Mouse (Mus musculus): ENCODE results near the gene Astn1. TPM values are rescaled to one million over a fixed set of nuclear protein-coding genes. Genes with fewer than 3 reads are reported as not detected.

Astn1 gene
- total RNA-seq, 2 experiments from 2014 or later, result 173 to 178 TPM

DNA sequence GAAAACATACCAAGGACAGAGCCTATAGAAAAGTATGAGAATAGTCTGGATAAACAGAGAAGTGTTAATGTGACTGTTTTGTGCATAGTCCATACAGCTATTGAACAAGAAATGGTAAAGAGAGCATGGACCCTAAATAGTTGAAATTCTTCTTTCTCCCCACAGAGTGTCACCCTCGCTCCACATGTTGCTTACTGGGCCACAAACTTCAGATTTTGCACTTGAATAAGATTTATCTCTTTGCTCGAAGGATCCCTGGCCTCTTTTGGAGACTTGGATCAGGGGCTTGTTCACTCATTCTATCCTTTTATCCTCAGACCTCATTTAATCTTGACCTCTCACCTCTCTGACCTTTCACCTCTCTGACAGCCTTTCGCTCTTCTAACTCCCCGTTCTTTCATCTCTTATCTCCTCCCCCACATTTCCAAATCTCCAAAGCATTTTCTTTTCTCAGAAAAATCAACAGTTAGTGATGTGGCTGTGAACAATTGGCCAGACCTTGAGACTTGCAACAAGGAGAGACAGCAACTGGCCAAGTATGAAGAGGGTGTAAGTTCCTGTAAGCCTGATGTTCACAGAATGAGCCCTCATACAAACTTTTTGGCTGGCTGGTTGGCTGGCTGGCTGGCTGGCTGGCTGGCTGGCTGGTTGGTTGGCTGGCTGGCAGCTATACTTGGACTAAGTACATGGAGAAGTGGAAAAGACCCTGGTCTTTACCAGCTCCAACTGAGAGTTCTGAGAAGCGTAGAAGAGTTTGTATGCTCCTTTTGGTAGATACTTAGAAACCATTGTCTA lies 351.4 kb downstream of the Astn1 start:
- peak in 1 of 2 experiments; percentile 30 for DNase-seq (ENCODE audit: low spot score in 2 of 2)

DNA sequence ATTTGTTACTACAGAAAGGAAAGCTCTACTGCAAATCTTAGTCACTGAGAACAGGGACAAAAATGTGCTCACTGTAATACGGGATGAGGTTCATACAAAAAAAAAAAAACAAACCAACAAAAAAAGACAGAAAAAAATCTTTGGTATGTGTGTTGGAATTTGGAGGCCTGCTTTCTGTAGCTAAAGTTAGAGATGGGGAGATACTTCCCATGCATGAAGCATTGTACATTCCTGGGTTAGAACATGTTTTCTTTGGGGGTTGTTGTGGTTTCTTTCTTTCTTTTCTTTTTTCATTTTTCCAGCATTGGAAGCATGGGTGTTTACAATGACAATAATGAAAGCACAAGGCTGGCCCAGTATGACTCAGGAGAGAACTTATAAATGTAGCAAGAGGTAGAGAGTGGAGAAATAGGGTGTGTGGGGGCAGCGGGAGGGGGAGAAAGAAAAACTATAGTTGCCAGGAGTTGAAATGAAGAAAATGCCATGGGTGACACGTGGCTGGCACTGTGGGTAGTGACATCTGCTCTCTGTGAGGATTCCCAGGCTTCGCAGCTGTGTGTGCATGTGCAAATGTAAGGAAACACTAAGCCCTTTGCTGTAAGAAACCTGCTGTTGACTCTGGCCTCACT lies 370.9 kb downstream of the Astn1 start:
- DNase-seq (ENCODE audit: low spot score in 2 of 2), result peak; percentile 19 to 66

GRCm38 (mm10) chr1:158739132-158739919 lies 377.3 kb downstream of the Astn1 start:
- no peak for DNase-seq (ENCODE audit: low spot score in 2 of 2)

GRCm38 (mm10) chr1:158740161-158740766 lies 378.2 kb downstream of the Astn1 start:
- no peak for DNase-seq (ENCODE audit: low spot score in 2 of 2)

GRCm38 (mm10) chr1:158740949-158741348 lies 378.9 kb downstream of the Astn1 start:
- peak in 1 of 2 experiments; percentile 4 for DNase-seq (ENCODE audit: low spot score in 2 of 2)

Small RNAs within 50 kb of the gene (microRNA-seq; reads per million reads assigned to microRNA genes)
- 231 to 245 reads per million in 2 experiments for gene Mir488

Other genes starting within 250 kb of the Astn1 start
- 10 to 100 TPM; 75.0 to 75.9 TPM for gene Brinp2, start 5.9 kb upstream of the Astn1 start, total RNA-seq (2021)

Measured in layer of hippocampus, adult 18-20 months (tissue).